Mouse (Mus musculus) ZHBTc4 (cell line): ENCODE results near the gene Clec4b1.
A peak's percentile ranks its signal among the peaks of the same experiment; 100 is the strongest.
"Not testable (repeated sequence)": the region's sequence is repeated elsewhere in the genome, so short reads cannot be mapped to it uniquely, and the experiment has no call there.

Source experiments
- DNase-seq: peaks from one replicate; pipeline ENCODE4 v3.0.0-alpha.2; 2011; ENCODE audit warnings: low read depth, low spot score

Clec4b1 gene

GRCm38 (mm10) chr6:123049742-123050372 lies at the start of gene Clec4b1:
Gene Clec4b1, plus strand, starts transcription at chr6:123049962.
- no peak for DNase-seq

GRCm38 (mm10) chr6:123004696-123005095 lies 45.1 kb upstream of the Clec4b1 start:
- DNase-seq: peak; percentile 77

- peak; percentile 64 for DNase-seq
Observed at GRCm38 (mm10) chr6:123005591-123005990, 44.2 kb upstream of the Clec4b1 start.

- no peak for DNase-seq
Observed at GRCm38 (mm10) chr6:123095125-123095843, 45.5 kb downstream of the Clec4b1 start.

GRCm38 (mm10) chr6:123106128-123106527 lies 56.4 kb downstream of the Clec4b1 start, which contains the start of gene Clec4a2:
Gene Clec4a2, plus strand, starts transcription at chr6:123106428.
- not testable (repeated sequence) for DNase-seq
